Mouse (Mus musculus): ENCODE results near the gene Tnfrsf12a. TPM values are rescaled to one million over a fixed set of nuclear protein-coding genes. Genes with fewer than 3 reads are reported as not detected.

Tnfrsf12a gene
- polyA plus RNA-seq, 1 experiment from 2014 or later: 35.4 TPM

GRCm38 (mm10) chr17:23700079-23700478 lies 22.8 kb upstream of the Tnfrsf12a start:
- H3K27ac ChIP-seq: peak overlapping the region; percentile 69
- H3K4me1 ChIP-seq: peaks cover 17% of the 10 kb centered on the region
- H3K4me3 ChIP-seq: peak overlapping the region; percentile 82
- no peaks in the 10 kb centered on the region for H3K9me3 ChIP-seq
- no peaks in the 10 kb centered on the region for H3K36me3 ChIP-seq
- peak; percentile 96 for DNase-seq (ENCODE audit: low spot score)
- H3K27me3 ChIP-seq (ENCODE audit: insufficient read depth, poor library complexity, severe bottlenecking): peaks cover 76% of the 10 kb centered on the region
- WGBS: under 1% methylated on average over 27 of the region's 28 CpGs

GRCm38 (mm10) chr17:23699131-23700077 lies 22.1 kb upstream of the Tnfrsf12a start:
- H3K4me3 ChIP-seq: peak overlapping the region; percentile 82
- no peaks in the 10 kb centered on the region for H3K36me3 ChIP-seq
- H3K27ac ChIP-seq: peak overlapping the region; percentile 69
- DNase-seq (ENCODE audit: low spot score): no peak
- H3K9me3 ChIP-seq: no peaks in the 10 kb centered on the region
- H3K27me3 ChIP-seq (ENCODE audit: insufficient read depth, poor library complexity, severe bottlenecking): peaks cover 79% of the 10 kb centered on the region
- H3K4me1 ChIP-seq: peaks cover 17% of the 10 kb centered on the region
- WGBS: 2% methylated on average over 94 of the region's 101 CpGs

- peaks cover 71% of the 10 kb centered on the region for H3K27me3 ChIP-seq (ENCODE audit: insufficient read depth, poor library complexity, severe bottlenecking)
- DNase-seq (ENCODE audit: low spot score): no peak
Measured at GRCm38 (mm10) chr17:23695801-23696200, 18.5 kb upstream of the Tnfrsf12a start.

GRCm38 (mm10) chr17:23694491-23694890 lies 17.2 kb upstream of the Tnfrsf12a start:
- no peaks in the 10 kb centered on the region for H3K36me3 ChIP-seq
- H3K4me3 ChIP-seq: no peak overlapping the region
- no peak for DNase-seq (ENCODE audit: low spot score)
- no peak overlapping the region for H3K27ac ChIP-seq
- peaks cover 58% of the 10 kb centered on the region for H3K27me3 ChIP-seq (ENCODE audit: insufficient read depth, poor library complexity, severe bottlenecking)
- no peaks in the 10 kb centered on the region for H3K9me3 ChIP-seq
- 61% methylated on average over 1 of the region's 1 CpGs for WGBS
- H3K4me1 ChIP-seq: peaks cover 13% of the 10 kb centered on the region

More at GRCm38 (mm10) chr17:23695801-23696200, 18.5 kb upstream of the Tnfrsf12a start:
- Histone ChIP-seq H3K4me3 (no peak overlapping the region), H3K27ac (no peak overlapping the region), H3K9me3 (no peaks in the 10 kb centered on the region), H3K36me3 (no peaks in the 10 kb centered on the region), H3K4me1 (peaks cover 17% of the 10 kb centered on the region)
- 9% methylated on average over 3 of the region's 3 CpGs for WGBS

DNA sequence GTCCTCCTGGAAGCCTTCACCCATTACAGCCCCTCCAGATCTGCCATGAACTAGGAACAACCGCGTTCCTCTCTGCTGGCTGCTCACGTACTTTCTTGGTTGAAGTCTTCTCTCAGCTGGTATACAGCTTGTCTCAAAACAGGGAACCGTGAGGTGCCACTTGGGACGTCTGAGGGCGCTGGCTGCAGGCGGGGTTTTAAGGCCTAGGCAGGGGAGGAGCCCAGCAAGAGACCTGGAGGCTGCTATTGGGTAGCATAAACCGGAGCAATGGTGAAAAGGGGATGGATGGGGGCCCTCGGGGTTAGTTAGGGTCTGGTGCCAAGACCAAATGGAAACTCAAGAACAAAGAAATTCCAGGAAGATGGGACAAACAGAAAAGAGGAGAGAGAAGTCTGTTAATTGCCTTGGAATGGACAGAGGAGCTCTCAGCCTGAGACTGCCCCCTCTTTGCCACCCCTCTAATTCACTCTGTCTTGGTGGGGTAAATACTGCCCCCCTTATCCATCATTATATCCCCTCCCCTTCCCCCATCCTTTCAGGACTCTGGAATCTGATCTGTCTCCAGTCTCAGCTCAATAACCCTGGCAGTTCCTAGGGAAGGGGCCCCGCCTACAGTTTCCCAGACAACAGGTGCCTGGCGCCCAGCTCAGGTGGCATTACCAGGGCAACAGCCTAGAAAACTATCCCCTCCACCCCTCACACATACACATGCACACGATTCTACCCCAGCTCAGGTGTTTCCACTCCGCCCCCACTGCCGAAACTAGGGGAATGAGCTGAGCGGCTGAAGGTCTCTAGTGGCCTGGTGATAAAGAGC lies 6.8 kb upstream of the Tnfrsf12a start, which contains the start of gene Cldn9:
Gene Cldn9 (minus strand): TSS at position 171 of the 817 bp plus-strand sequence.
- no peak for DNase-seq (ENCODE audit: low spot score)
- peaks cover 67% of the 10 kb centered on the region for H3K27me3 ChIP-seq (ENCODE audit: insufficient read depth, poor library complexity, severe bottlenecking)
- H3K4me3 ChIP-seq: peak within 1 kb of the TSS; percentile 3; the same call in 1 of the 2 replicates
- no peaks in the 10 kb centered on the region for H3K9me3 ChIP-seq
- WGBS: 18% methylated on average over 15 of the region's 15 CpGs
- H3K36me3 ChIP-seq: no peaks in the 10 kb centered on the region
- no peak within 1 kb of the TSS for H3K27ac ChIP-seq
- peaks cover 24% of the 10 kb centered on the region for H3K4me1 ChIP-seq

DNA sequence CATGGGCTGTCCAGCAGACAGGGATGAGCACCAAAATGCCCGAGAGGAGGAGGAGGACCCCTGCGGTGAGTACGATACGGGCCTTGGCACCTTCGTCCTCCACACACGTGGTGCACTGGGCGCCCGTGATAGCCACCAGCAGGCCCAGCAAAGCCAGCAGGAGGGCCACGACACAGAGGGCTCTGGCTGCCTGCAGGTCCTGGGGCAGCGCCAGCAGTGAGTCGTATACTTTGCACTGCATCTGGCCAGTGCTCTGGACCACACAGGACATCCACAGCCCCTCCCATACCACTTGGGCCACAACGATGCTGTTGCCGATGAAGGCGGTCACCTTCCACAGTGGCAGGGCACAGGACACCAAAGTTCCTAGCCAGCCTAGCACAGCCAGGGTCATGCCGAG lies 6.0 kb upstream of the Tnfrsf12a start:
- no peak for DNase-seq (ENCODE audit: low spot score)
- no peaks in the 10 kb centered on the region for H3K36me3 ChIP-seq
- 0 out of 2 replicates have a peak overlapping the region, but pooled peaks have one; percentile 3 for H3K4me3 ChIP-seq
- H3K27ac ChIP-seq: no peak overlapping the region
- H3K27me3 ChIP-seq (ENCODE audit: insufficient read depth, poor library complexity, severe bottlenecking): peaks cover 76% of the 10 kb centered on the region
- H3K4me1 ChIP-seq: peaks cover 24% of the 10 kb centered on the region
- no peaks in the 10 kb centered on the region for H3K9me3 ChIP-seq
- WGBS: 15% methylated on average over 15 of the region's 15 CpGs

- WGBS: 54% methylated on average over 3 of the region's 3 CpGs
- Histone ChIP-seq H3K4me1 (peaks cover 26% of the 10 kb centered on the region), H3K27me3 (ENCODE audit: insufficient read depth, poor library complexity, severe bottlenecking) (peaks cover 77% of the 10 kb centered on the region), H3K36me3 (no peaks in the 10 kb centered on the region), H3K9me3 (no peaks in the 10 kb centered on the region), H3K27ac (no peak overlapping the region), H3K4me3 (peak overlapping the region; percentile 3; the same call in 1 of the 2 replicates)
- DNase-seq (ENCODE audit: low spot score): no peak
Measured at GRCm38 (mm10) chr17:23682530-23682929, 5.3 kb upstream of the Tnfrsf12a start.

GRCm38 (mm10) chr17:23682092-23682491 lies 4.8 kb upstream of the Tnfrsf12a start:
- no peak overlapping the region for H3K4me3 ChIP-seq
- H3K27me3 ChIP-seq (ENCODE audit: insufficient read depth, poor library complexity, severe bottlenecking): peaks cover 77% of the 10 kb centered on the region
- no peak for DNase-seq (ENCODE audit: low spot score)
- whole genome bisulfite sequencing: 49% methylated on average over 4 of the region's 4 CpGs
- no peaks in the 10 kb centered on the region for H3K9me3 ChIP-seq
- peaks cover 29% of the 10 kb centered on the region for H3K4me1 ChIP-seq
- no peak overlapping the region for H3K27ac ChIP-seq
- H3K36me3 ChIP-seq: no peaks in the 10 kb centered on the region

- H3K4me1 ChIP-seq: peaks cover 37% of the 10 kb centered on the region
- no peaks in the 10 kb centered on the region for H3K9me3 ChIP-seq
- no peak overlapping the region; the same call in 1 of the 2 replicates for H3K4me3 ChIP-seq
- no peaks in the 10 kb centered on the region for H3K36me3 ChIP-seq
- no peak overlapping the region for H3K27ac ChIP-seq
- no peak for DNase-seq (ENCODE audit: low spot score)
- peaks cover 77% of the 10 kb centered on the region for H3K27me3 ChIP-seq (ENCODE audit: insufficient read depth, poor library complexity, severe bottlenecking)
- WGBS: 59% methylated on average over 10 of the region's 10 CpGs
Measured at GRCm38 (mm10) chr17:23681086-23681485, 3.8 kb upstream of the Tnfrsf12a start.

DNA sequence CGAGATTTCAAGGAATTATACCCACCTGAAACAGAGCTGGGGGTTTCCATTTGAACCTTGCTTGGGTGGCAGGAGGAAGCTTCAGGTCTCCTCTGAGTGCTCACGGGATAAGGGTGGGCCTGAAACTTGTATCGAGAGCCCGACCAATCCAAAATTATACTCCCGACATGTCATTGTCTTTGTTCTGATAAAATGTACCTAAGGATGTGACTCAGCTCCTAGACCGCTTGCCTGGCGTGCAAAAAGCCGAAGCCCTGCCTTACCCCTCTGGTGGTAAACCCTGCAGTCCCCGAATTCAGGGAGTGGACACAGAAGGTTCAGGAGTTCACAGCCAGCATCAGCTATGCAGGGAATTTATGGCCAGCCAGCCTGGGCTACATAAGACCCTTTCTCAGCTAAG lies 3.1 kb upstream of the Tnfrsf12a start:
- Histone ChIP-seq H3K4me3 (0 out of 2 replicates have a peak overlapping the region, but pooled peaks have one; percentile 45), H3K27me3 (ENCODE audit: insufficient read depth, poor library complexity, severe bottlenecking) (peaks cover 75% of the 10 kb centered on the region), H3K4me1 (peaks cover 45% of the 10 kb centered on the region)

GRCm38 (mm10) chr17:23679127-23679835 lies 2.0 kb upstream of the Tnfrsf12a start, which contains the start of gene Cldn6:
Gene Cldn6, plus strand, starts transcription at chr17:23679249.
- no peak for DNase-seq (ENCODE audit: low spot score)
- no peaks in the 10 kb centered on the region for H3K9me3 ChIP-seq
- WGBS: 4% methylated on average over 38 of the region's 38 CpGs
- H3K4me3 ChIP-seq: peak within 1 kb of the TSS; percentile 45
- H3K4me1 ChIP-seq: peaks cover 52% of the 10 kb centered on the region
- 0 out of 2 replicates have a peak, but pooled peaks cover 3% of the 10 kb centered on the region for H3K36me3 ChIP-seq
- H3K27me3 ChIP-seq (ENCODE audit: insufficient read depth, poor library complexity, severe bottlenecking): peaks cover 71% of the 10 kb centered on the region
- H3K27ac ChIP-seq: no peak within 1 kb of the TSS

More for the DNA sequence above, 3.1 kb upstream of the Tnfrsf12a start:
- H3K36me3 ChIP-seq: 0 out of 2 replicates have a peak, but pooled peaks cover 3% of the 10 kb centered on the region
- DNase-seq (ENCODE audit: low spot score): no peak
- no peak overlapping the region for H3K27ac ChIP-seq
- H3K9me3 ChIP-seq: no peaks in the 10 kb centered on the region
- 65% methylated on average over 9 of the region's 9 CpGs for WGBS

DNA sequence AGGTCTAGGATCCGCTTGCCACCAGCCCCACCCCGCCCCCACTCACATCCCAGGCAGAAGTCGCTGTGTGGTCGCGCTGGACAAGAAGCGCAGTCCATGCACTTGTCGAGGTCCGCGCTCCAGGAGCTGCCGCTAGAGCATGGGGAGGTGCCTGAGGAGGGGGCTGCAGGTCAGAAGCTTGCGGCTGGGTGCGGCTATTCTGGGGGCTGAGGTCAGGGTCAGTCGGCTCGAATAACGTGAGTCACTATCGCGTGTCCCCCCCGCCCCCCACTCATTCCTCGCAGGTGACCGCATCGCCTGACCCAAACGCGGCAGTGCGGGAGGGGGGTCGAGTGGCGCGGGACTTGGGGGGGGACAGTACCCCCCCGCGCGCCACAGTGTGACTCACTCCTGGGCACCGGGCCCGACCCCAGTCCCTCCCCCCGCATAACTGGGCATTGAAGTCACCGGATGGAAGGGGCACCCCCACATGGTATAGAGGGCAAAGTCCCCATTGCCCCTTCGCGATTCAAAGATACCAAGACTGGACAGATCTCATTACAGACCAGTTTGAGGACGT lies 716 bp downstream of the Tnfrsf12a start:
- H3K27ac ChIP-seq: peak overlapping the region; percentile 90
- H3K9me3 ChIP-seq: no peaks in the 10 kb centered on the region
- WGBS: under 1% methylated on average over 37 of the region's 37 CpGs
- peaks cover 44% of the 10 kb centered on the region for H3K4me1 ChIP-seq
- H3K36me3 ChIP-seq: peaks cover 7% of the 10 kb centered on the region; the same call in 1 of the 2 replicates
- peak; percentile 80 for DNase-seq (ENCODE audit: low spot score)
- peak overlapping the region; percentile 72 for H3K4me3 ChIP-seq
- H3K27me3 ChIP-seq (ENCODE audit: insufficient read depth, poor library complexity, severe bottlenecking): peaks cover 44% of the 10 kb centered on the region

Measured in heart, embryonic 10.5 days (tissue).